In the genomic region with DNA sequence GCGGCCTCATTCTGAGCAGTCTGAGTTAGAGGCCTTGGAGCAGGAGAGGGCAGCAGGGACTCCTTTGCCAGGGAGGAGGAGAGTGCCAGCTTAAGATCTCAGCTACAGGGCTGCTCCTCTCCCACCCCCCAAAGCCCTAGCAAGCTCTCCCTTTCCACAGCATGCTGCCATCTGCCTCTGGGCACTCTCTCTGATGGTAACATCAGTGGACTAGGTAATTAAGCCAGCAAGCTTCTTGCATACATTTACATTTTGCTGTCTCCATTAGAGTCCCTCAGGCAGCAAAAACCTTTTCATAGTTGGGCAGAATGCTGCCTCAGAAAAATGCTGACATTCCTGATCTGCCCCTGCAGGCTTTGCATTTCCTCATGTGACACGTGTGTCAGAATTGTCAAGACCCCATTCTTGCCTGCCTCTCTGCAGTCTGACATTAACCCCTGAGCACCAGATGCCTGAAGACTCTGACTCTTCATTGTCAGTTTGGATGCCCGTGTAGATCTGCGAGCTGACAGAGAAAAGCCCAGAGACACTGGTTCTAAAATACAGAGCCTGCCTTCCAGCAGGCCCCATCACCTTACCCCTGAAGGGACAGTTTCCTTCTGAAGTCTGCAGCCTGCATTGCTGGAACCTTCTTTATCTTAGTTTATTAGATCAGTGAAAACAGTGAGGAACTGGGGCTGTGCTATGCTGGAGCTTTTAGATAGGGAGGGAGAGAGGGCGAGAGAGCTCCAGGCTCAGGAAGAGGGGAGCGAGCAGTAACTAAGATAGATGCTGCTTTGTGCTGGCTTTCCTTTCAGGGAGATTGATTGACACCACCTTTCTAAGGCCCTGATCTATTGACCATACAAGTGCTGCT, we compare ENCODE assay signal across 9 mouse cellular contexts. TPM values are rescaled to one million over a fixed set of nuclear protein-coding genes. Genes with fewer than 3 reads are reported as not detected.
DNase-seq lines count a peak whose midpoint lies in the region; ATAC-seq and TF ChIP-seq lines count a peak whose summit lies in the region.
"Had no signal": no experiment of that assay in that cellular context is flagged by ENCODE, and none has a peak within 500 bp of the region (broad histone marks: within the 10 kb centered on the region; RNA-seq: fewer than 3 reads in every experiment).

No protein-coding gene starts in this region.

- peaks cover 12% of the 10 kb centered on the region for H3K36me3 ChIP-seq in embryonic facial prominence, embryonic 13.5 days
- H3K36me3 ChIP-seq in liver, embryonic 14.5 days (replicated peaks; ENCODE audit: control insufficient read depth, insufficient read depth, low read depth) = no peaks in the 10 kb centered on the region
- H3K36me3 ChIP-seq: lung, embryonic 15.5 days had no signal

- no peak overlapping the region for H3K4me2 ChIP-seq in embryonic facial prominence, embryonic 13.5 days
- no peak overlapping the region for H3K4me2 ChIP-seq in liver, embryonic 14.5 days (ENCODE audit: low read depth)
- H3K4me2 ChIP-seq: lung, embryonic 15.5 days had no signal

- DNase-seq in right cerebral cortex, postnatal 10 days (ENCODE audit: low spot score in 2 of 2) = peak; percentile 72 to 85
- no peak for DNase-seq in right cerebral cortex, postnatal 14 days
- DNase-seq in liver, embryonic 14.5 days (ENCODE audit: low read depth in 3 of 3, low spot score in 3 of 3) = peak in 1 of 3 experiments; percentile 12
- no peak for DNase-seq in adipocyte (ENCODE audit: low spot score)
- DNase-seq in urinary bladder, postnatal 4 days (ENCODE audit: low spot score in 2 of 2) = no peak
- DNase-seq: kidney, postnatal 25 days had no signal

- TF ChIP-seq EP300 in liver, embryonic 14.5 days (IDR thresholded peaks at IDR 0.05; ENCODE audit: low read depth) = no peak

- ATAC-seq in embryonic facial prominence, embryonic 13.5 days (ENCODE audit: insufficient number of reproducible peaks, insufficient read depth, low FRiP score, low TSS enrichment, low read depth) = peak; percentile 43; the same call in 1 of the 2 replicates
- peak; percentile 70 for ATAC-seq in liver, embryonic 14.5 days (ENCODE audit: insufficient read depth)
- no peak for ATAC-seq in CD4-positive, CD25-positive, alpha-beta regulatory T cell, adult 4 months

- 24% methylated on average over 6 of the region's 6 CpGs for WGBS in embryonic facial prominence, embryonic 13.5 days
- 41% methylated on average over 6 of the region's 6 CpGs for WGBS in liver, embryonic 14.5 days (ENCODE audit: insufficient replicate concordance)

- H3K4me3 ChIP-seq in embryonic facial prominence, embryonic 13.5 days = no peak overlapping the region
- no peak overlapping the region for H3K4me3 ChIP-seq in liver, embryonic 14.5 days (ENCODE audit: insufficient read depth in 1 of 2, low read depth in 2 of 2, low read length in 2 of 2)
- H3K4me3 ChIP-seq: lung, embryonic 15.5 days had no signal

- H3K27ac ChIP-seq in embryonic facial prominence, embryonic 13.5 days = peak overlapping the region; percentile 51
- H3K27ac ChIP-seq in liver, embryonic 14.5 days = no peak overlapping the region
- H3K27ac ChIP-seq: lung, embryonic 15.5 days had no signal

- no peaks in the 10 kb centered on the region for H3K9me3 ChIP-seq in embryonic facial prominence, embryonic 13.5 days
- no peaks in the 10 kb centered on the region for H3K9me3 ChIP-seq in liver, embryonic 14.5 days (ENCODE audit: control insufficient read depth, low read length)
- H3K9me3 ChIP-seq: lung, embryonic 15.5 days had no signal

- no peaks in the 10 kb centered on the region for H3K27me3 ChIP-seq in embryonic facial prominence, embryonic 13.5 days
- H3K27me3 ChIP-seq in liver, embryonic 14.5 days (ENCODE audit: control insufficient read depth, insufficient read depth, low read length) = no peaks in the 10 kb centered on the region
- H3K27me3 ChIP-seq: lung, embryonic 15.5 days had no signal

- H3K9ac ChIP-seq in embryonic facial prominence, embryonic 13.5 days = 0 out of 2 replicates have a peak overlapping the region, but pooled peaks have one; percentile 55
- H3K9ac ChIP-seq in liver, embryonic 14.5 days (replicated peaks) = no peak overlapping the region
- H3K9ac ChIP-seq: lung, embryonic 15.5 days had no signal

- TF ChIP-seq CTCF in liver, embryonic 14.5 days (IDR thresholded peaks at IDR 0.05; ENCODE audit: low read depth) = no peak

- H3K4me1 ChIP-seq in embryonic facial prominence, embryonic 13.5 days = peaks cover 8% of the 10 kb centered on the region
- peaks cover 0 to 17% of the 10 kb centered on the region in 2 experiments; a peak in 2 of 4 replicates for H3K4me1 ChIP-seq in liver, embryonic 14.5 days (replicated peaks; ENCODE audit: control insufficient read depth in 2 of 2, insufficient read depth in 2 of 2, low read length in 1 of 2)
- H3K4me1 ChIP-seq: lung, embryonic 15.5 days had no signal

RNA-seq across cellular contexts. Expression of a gene that starts 44.4 kb away (rescaled TPM):
- 124 and 131 TPM in 2 replicates for polyA plus RNA-seq in embryonic facial prominence, embryonic 13.5 days (2015; fragmentation: Nextera tagmentation; extraction: Ambion mirVana)
- polyA plus RNA-seq in liver, embryonic 14.5 days (2012; rRNA removed) = 19.2 and 27.0 TPM in 2 replicates
- polyA plus RNA-seq in liver, embryonic 14.5 days (2014; fragmentation: Nextera tagmentation; extraction: Ambion mirVana) = 32.8 and 36.3 TPM in 2 replicates
- 100 to 1,000 TPM; 166 to 170 TPM for polyA plus RNA-seq in CD4-positive, CD25-positive, alpha-beta regulatory T cell, adult 4 months (2017; shearing (Covaris generic))

Comparison
In these comparisons a context has a peak if more than half of its experiments do, and no peak if none do; other contexts are left out.
1. DNase-seq: peak in right cerebral cortex, postnatal 10 days (2 of 2); none in right cerebral cortex, postnatal 14 days (single experiment), adipocyte (single experiment) and urinary bladder, postnatal 4 days (0 of 2).